Mouse (Mus musculus): ENCODE results near the gene Atp2a2.

GRCm38 (mm10) chr5:122412826-122413225 is 89.2 kb downstream of the Atp2a2 start:
- TF ChIP-seq ZNF384 (IDR thresholded peaks at IDR 0.05; ENCODE audit: low read depth, low read length) (no peak), ZC3H11A (IDR thresholded peaks at IDR 0.05; ENCODE audit: borderline replicate concordance, low read depth, low read length) (no peak), MAFK (IDR thresholded peaks at IDR 0.05; ENCODE audit: insufficient read depth, low read depth, low read length) (no peak)

Measured in ES-E14 (cell line).